Mouse (Mus musculus) brain, adult 2 months (tissue): Measurements from ENCODE around the gene Nr6a1.
A peak's percentile ranks its signal among the peaks of the same experiment; 100 is the strongest.

ENCODE experiments used
- DNase-seq: peaks from one replicate; pipeline ENCODE4 v3.0.0; 2011; ENCODE audit warnings: low read depth, low spot score

The Nr6a1 gene

GRCm38 (mm10) chr2:38937396-38937795, 9.9 kb upstream of the Nr6a1 start:
- no peak for DNase-seq

- no peak for DNase-seq
Measured at GRCm38 (mm10) chr2:38936721-38937378, 9.4 kb upstream of the Nr6a1 start.

- no peak for DNase-seq
Measured at GRCm38 (mm10) chr2:38934936-38935335, 7.4 kb upstream of the Nr6a1 start.

- DNase-seq = peak; percentile 35
Measured at GRCm38 (mm10) chr2:38933931-38934330, 6.4 kb upstream of the Nr6a1 start.

DNA sequence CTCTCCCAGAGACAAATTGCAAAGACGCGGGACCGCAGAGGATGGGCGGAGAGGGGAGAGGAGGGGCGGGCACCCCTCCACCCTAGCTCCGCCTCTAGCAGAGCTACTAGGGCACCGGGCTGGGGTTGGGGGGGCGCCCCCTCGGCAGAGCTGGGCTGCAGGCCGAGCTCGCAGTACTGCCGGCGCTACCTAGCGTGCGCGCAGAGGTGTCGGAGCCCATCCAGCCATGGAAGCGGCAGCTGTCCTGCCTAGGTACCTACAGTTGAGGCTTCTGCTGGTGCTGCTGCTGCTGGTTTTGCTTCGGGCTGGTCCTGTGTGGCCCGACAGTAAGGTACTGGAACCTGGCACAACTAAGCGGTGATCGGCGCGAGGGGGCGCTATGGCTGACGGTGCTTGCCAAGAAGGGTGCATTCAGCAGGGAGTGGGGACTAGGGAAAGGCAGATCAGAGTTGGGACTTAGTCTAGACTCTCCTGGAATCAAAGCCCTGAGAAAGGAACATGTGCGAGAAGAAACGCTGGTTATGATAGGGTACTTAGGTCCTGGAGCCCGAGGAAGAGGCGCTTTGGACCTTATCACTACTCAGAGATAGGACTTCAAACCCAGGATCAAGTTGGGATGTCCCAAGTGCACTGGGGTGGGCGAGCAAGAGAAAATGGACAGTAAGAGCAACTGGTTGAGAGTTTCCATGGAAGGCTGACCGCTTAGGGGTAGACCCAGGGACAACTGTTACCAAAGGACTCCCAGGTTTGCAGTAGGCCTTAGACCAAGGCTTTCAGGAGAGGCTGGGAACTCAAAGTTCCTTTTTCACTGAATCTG, 4.6 kb upstream of the Nr6a1 start, which contains the start of gene Olfml2a:
Olfml2a (plus strand) TSS at position 128 of the 817 bp plus-strand sequence.
- peak; percentile 66 for DNase-seq

GRCm38 (mm10) chr2:38930269-38930668, 2.8 kb upstream of the Nr6a1 start:
- DNase-seq = no peak

DNA sequence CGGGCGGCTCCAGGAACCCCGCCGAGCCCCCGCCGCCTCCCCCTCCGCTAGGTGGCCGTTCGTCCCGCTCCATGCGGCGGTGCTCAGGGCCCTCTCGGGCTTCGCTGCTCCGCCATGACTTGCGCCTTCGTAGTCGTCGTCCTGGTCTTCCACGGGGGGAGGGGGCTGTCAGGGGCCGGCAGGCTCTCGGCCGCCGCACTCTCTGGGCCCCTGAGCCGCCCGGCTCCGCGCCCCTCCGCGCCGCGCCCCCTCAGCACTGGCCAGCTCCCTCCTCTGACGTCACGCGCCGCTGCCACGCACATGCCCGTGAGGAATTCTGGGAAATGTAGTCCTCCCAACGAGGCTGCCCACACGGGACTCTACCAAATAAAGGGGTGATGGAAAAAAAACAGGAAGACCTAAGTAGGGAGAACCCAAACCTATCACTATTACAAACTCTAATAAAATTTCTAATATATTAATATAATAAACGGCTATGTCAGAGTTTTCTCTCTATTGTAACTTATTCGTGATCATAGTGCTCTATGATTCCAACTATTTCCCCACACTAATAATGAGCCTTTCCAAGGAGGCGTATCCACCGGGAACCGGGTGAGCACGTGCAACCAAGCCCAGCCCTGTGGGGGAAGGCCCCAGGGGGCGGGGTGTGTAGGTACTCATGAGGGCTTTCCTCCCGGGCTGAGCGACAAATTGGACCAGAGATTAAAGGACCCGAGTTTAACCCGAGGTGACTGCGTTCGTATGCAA, 1.2 kb downstream of the Nr6a1 start:
- DNase-seq = peak; percentile 98

- DNase-seq = peak; percentile 25
Measured at GRCm38 (mm10) chr2:38925171-38926080, 2.1 kb downstream of the Nr6a1 start.

- no peak for DNase-seq
Measured at GRCm38 (mm10) chr2:38924571-38924970, 2.9 kb downstream of the Nr6a1 start.

- no peak for DNase-seq
Measured at GRCm38 (mm10) chr2:38923911-38924310, 3.6 kb downstream of the Nr6a1 start.

DNA sequence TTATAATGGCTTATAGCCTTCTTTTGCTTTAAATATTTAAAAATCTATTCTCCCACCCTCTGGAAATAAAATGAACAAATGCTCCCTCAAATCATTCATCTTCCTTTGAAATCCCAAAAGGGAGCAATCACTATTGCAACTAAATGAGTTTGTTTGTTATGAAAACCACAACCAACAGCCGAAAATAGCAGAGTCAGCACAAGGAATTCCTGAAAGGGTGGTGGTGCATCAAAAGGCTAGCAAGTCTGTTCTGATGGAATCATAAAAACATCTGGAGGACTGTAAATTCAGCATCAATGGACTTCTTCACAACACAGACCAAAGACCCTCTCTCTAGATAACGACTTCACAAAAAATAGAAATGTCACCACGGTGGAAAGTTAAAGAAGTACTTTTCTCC, 4.0 kb downstream of the Nr6a1 start:
- no peak for DNase-seq

- DNase-seq = no peak
Measured at GRCm38 (mm10) chr2:38921374-38921773, 6.1 kb downstream of the Nr6a1 start.

GRCm38 (mm10) chr2:38916947-38917691, 10.4 kb downstream of the Nr6a1 start:
- no peak for DNase-seq

GRCm38 (mm10) chr2:38914965-38915364, 12.5 kb downstream of the Nr6a1 start:
- no peak for DNase-seq

DNA sequence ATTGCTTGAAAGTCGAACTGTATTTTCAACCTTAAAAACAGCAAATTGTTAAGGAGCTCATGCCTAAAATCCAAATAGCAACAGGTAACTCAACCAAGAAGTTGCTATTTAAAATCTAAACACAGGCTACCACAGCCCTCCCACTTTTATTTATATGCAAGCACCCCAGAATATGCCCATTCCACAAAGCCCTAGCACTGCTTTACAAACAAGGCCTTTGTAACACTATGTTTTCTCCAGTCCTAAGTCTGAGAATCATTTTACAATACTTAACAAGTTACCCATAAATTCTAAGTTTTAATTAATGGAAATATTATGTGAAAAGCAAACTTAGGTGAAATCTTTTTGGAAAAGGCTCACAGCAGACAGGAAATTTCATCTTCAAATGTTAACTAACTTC, 13.0 kb downstream of the Nr6a1 start:
- no peak for DNase-seq

DNA sequence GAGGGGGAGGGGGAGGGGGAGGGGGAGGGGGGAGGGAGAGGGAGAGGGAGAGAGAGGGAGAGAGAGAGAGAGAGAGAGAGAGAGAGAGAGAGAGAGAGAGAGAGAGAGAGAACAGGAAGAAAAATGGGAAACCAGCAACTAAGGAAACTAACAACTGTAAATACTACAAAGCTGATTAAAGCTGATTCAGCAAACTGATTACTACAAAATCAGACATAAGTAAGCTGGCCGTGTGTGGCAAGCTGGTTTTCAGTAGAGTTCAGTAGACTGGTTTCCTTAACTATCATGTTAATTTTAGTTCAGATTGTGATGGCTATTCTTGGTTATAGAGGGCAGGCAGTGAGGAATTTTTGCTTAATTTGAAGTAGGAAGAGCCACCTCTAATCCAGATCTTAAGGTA, 18.9 kb downstream of the Nr6a1 start:
- no peak for DNase-seq

GRCm38 (mm10) chr2:38906097-38906496, 21.4 kb downstream of the Nr6a1 start:
- DNase-seq = peak; percentile 78

- no peak for DNase-seq
Measured at GRCm38 (mm10) chr2:38904290-38904689, 23.2 kb downstream of the Nr6a1 start.

- DNase-seq = no peak
Measured at GRCm38 (mm10) chr2:38902866-38903265, 24.6 kb downstream of the Nr6a1 start.

- no peak for DNase-seq
Measured at GRCm38 (mm10) chr2:38880907-38881672, 46.4 kb downstream of the Nr6a1 start.
